Mouse (Mus musculus) cerebellum, postnatal 14 days (tissue): ENCODE data around the gene Rgs12.

Source experiments
- DNase-seq, 2 experiments: peaks; one replicate each; pipeline ENCODE4 v3.0.0; 2021; ENCODE audit warnings: mixed read lengths in 2 of 2

Gene Rgs12

GRCm38 (mm10) chr5:34948861-34949760 is at the start of gene Rgs12:
Rgs12 (plus strand) TSS chr5:34949445.
- DNase-seq = peak; percentile 69 to 74

GRCm38 (mm10) chr5:34899787-34900469 is 49.3 kb upstream of the Rgs12 start:
- DNase-seq = no peak

- no peak for DNase-seq
Measured at GRCm38 (mm10) chr5:34902371-34902770, 46.9 kb upstream of the Rgs12 start.

GRCm38 (mm10) chr5:34902811-34903385 is 46.3 kb upstream of the Rgs12 start:
- peak; percentile 87 for DNase-seq

GRCm38 (mm10) chr5:34904412-34904811 is 44.8 kb upstream of the Rgs12 start:
- peak in 1 of 2 experiments; percentile 31 for DNase-seq

- DNase-seq = no peak
Measured at GRCm38 (mm10) chr5:34907230-34907629, 42.0 kb upstream of the Rgs12 start.

- DNase-seq = no peak
Measured at GRCm38 (mm10) chr5:34907910-34908725, 41.1 kb upstream of the Rgs12 start, which contains the start of gene Msantd1. Msantd1 (plus strand) TSS chr5:34908012.

- no peak for DNase-seq
Measured at GRCm38 (mm10) chr5:34908726-34909633, 40.3 kb upstream of the Rgs12 start.

GRCm38 (mm10) chr5:34909634-34910503 is 39.4 kb upstream of the Rgs12 start:
- DNase-seq = no peak

GRCm38 (mm10) chr5:34910504-34910815 is 38.8 kb upstream of the Rgs12 start:
- DNase-seq = no peak

GRCm38 (mm10) chr5:34915801-34916200 is 33.4 kb upstream of the Rgs12 start:
- peak; percentile 87 to 91 for DNase-seq

- DNase-seq = no peak
Measured at GRCm38 (mm10) chr5:34917234-34917655, 32.0 kb upstream of the Rgs12 start.

- DNase-seq = no peak
Measured at GRCm38 (mm10) chr5:34918785-34919184, 30.5 kb upstream of the Rgs12 start.

- peak in 1 of 2 experiments; percentile 20 for DNase-seq
Measured at GRCm38 (mm10) chr5:34922531-34922930, 26.7 kb upstream of the Rgs12 start.

GRCm38 (mm10) chr5:34923920-34924319 is 25.3 kb upstream of the Rgs12 start:
- DNase-seq = no peak

GRCm38 (mm10) chr5:34924519-34924918 is 24.7 kb upstream of the Rgs12 start:
- DNase-seq = no peak

- DNase-seq = no peak
Measured at GRCm38 (mm10) chr5:34927648-34928047, 21.6 kb upstream of the Rgs12 start.

GRCm38 (mm10) chr5:34930151-34930975 is 18.9 kb upstream of the Rgs12 start:
- no peak for DNase-seq

- no peak for DNase-seq
Measured at GRCm38 (mm10) chr5:34931091-34931490, 18.2 kb upstream of the Rgs12 start.
